Mouse (Mus musculus): Measurements from ENCODE around the gene Rrp15.

Gene Rrp15

GRCm38 (mm10) chr1:186714980-186715896, 33.9 kb downstream of the Rrp15 start:
- DNase-seq (ENCODE audit: low spot score in 2 of 2) = no peak

- DNase-seq (ENCODE audit: low spot score in 2 of 2) = no peak
Observed at GRCm38 (mm10) chr1:186714215-186714614, 34.9 kb downstream of the Rrp15 start.

GRCm38 (mm10) chr1:186712802-186713471, 36.2 kb downstream of the Rrp15 start:
- no peak for DNase-seq (ENCODE audit: low spot score in 2 of 2)

GRCm38 (mm10) chr1:186705915-186706248, 43.3 kb downstream of the Rrp15 start, which contains the start of gene Tgfb2:
TSS of gene Tgfb2 (minus strand) at chr1:186705989.
- DNase-seq (ENCODE audit: low spot score in 2 of 2) = no peak

GRCm38 (mm10) chr1:186705203-186705914, 43.8 kb downstream of the Rrp15 start:
- peak; percentile 26 to 44 for DNase-seq (ENCODE audit: low spot score in 2 of 2)

- no peak for DNase-seq (ENCODE audit: low spot score in 2 of 2)
Observed at GRCm38 (mm10) chr1:186703980-186704701, 45.0 kb downstream of the Rrp15 start.

- no peak for DNase-seq (ENCODE audit: low spot score in 2 of 2)
Observed at GRCm38 (mm10) chr1:186703256-186703979, 45.7 kb downstream of the Rrp15 start.

GRCm38 (mm10) chr1:186702391-186703255, 46.5 kb downstream of the Rrp15 start:
- DNase-seq (ENCODE audit: low spot score in 2 of 2) = no peak

GRCm38 (mm10) chr1:186701206-186701905, 47.8 kb downstream of the Rrp15 start:
- DNase-seq (ENCODE audit: low spot score in 2 of 2) = no peak

GRCm38 (mm10) chr1:186700496-186700895, 48.7 kb downstream of the Rrp15 start:
- no peak for DNase-seq (ENCODE audit: low spot score in 2 of 2)

GRCm38 (mm10) chr1:186698583-186699338, 50.4 kb downstream of the Rrp15 start:
- DNase-seq (ENCODE audit: low spot score in 2 of 2) = no peak

- DNase-seq (ENCODE audit: low spot score in 2 of 2) = no peak
Observed at GRCm38 (mm10) chr1:186696231-186696630, 52.9 kb downstream of the Rrp15 start.

- DNase-seq (ENCODE audit: low spot score in 2 of 2) = peak in 1 of 2 experiments; percentile 17
Observed at GRCm38 (mm10) chr1:186695361-186695760, 53.8 kb downstream of the Rrp15 start.

GRCm38 (mm10) chr1:186692370-186692769, 56.8 kb downstream of the Rrp15 start:
- DNase-seq (ENCODE audit: low spot score in 2 of 2) = no peak

- DNase-seq (ENCODE audit: low spot score in 2 of 2) = no peak
Observed at GRCm38 (mm10) chr1:186691708-186692107, 57.5 kb downstream of the Rrp15 start.

- DNase-seq (ENCODE audit: low spot score in 2 of 2) = no peak
Observed at GRCm38 (mm10) chr1:186684041-186684440, 65.1 kb downstream of the Rrp15 start.

- DNase-seq (ENCODE audit: low spot score in 2 of 2) = no peak
Observed at GRCm38 (mm10) chr1:186682606-186683005, 66.6 kb downstream of the Rrp15 start.

GRCm38 (mm10) chr1:186677614-186678013, 71.5 kb downstream of the Rrp15 start:
- DNase-seq (ENCODE audit: low spot score in 2 of 2) = no peak

GRCm38 (mm10) chr1:186676199-186676598, 73.0 kb downstream of the Rrp15 start:
- DNase-seq (ENCODE audit: low spot score in 2 of 2) = no peak
